Mouse (Mus musculus) liver, embryonic 14.5 days (tissue): Measurements from ENCODE around the gene D230025D16Rik.

Experiments
- CTCF ChIP-seq: IDR thresholded peaks from 2 replicates; pipeline ENCODE4 v1.5.1; 2016; ENCODE audit warnings: antibody characterized with exemption, low read depth, control low read depth
- EP300 ChIP-seq: IDR thresholded peaks from 2 replicates; pipeline ENCODE4 v1.6.1; 2016; ENCODE audit warnings: antibody characterized with exemption, low read depth

DNA sequence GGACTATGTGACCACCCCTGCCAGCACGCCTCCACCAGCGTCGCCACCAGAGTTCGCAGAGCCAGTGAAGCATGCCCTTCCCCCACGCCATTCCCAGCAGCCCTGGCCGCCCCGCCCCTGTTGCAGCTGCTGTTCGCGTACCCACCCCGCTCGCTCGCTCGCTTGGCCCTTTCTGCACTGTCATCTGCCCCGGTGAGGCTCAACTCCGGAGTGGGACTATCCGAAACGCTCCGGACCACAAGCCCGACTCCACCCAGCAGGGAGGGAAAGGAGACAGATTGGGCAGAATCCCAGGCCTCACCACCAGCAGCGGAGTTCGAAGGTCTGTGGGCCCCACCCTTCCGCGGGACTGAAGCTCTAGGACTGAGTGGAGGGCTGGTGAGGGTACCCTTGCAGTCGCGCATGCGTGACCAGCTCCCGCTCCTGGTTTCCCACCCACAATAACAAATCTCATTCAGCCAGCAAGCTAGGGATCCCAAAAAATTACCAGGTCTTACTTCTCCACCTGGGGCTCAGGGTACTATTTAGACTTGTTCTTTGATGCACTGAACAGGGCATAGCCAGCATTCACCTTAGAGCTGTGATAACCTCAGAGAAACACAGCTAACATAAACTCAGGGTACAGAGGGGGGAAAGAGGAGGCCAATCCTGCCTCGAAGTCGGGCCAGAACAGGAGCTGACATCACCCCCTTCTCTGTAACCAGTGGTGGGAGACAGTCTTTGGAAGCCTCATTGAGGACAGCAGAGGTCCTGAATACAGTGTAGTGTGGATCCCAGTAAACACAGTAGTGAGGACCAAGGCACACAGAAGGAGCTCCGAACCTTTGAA is 51.6 kb downstream of the D230025D16Rik start:
- TF ChIP-seq CTCF (no peak), EP300 (no peak)
